Mouse (Mus musculus) heart, embryonic 11.5 days (tissue): ENCODE results near the gene Arl6ip1. TPM values are rescaled to one million over a fixed set of nuclear protein-coding genes. Genes with fewer than 3 reads are reported as not detected.

Experiments
- ATAC-seq: fragments of 200-750 bp; cut with Nextera tagmentation; replicated peaks from 2 replicates; pipeline ENCODE4 v1.8.0; 2017; ENCODE audit warnings: moderate library complexity; ENCODE audit not compliant: insufficient number of reproducible peaks, low FRiP score, low TSS enrichment
- H3K27ac ChIP-seq: fragments of 300-500 bp; sonication (generic); 2 replicates; pipeline ENCODE4 v1.5.1; 2014; ENCODE audit warnings: mild to moderate bottlenecking, low read depth, low read length
- H3K27me3 ChIP-seq: fragments of 300-500 bp; sonication (generic); 2 replicates; pipeline ENCODE4 v1.6.1; 2014; ENCODE audit warnings: mild to moderate bottlenecking, low read length, mixed read lengths; ENCODE audit not compliant: control insufficient read depth, insufficient read depth
- H3K36me3 ChIP-seq: fragments of 300-500 bp; sonication (generic); 2 replicates; pipeline ENCODE4 v1.6.1; 2014; ENCODE audit warnings: mild to moderate bottlenecking, low read length, moderate library complexity, mixed read lengths; ENCODE audit not compliant: control insufficient read depth, insufficient read depth
- H3K4me1 ChIP-seq: fragments of 300-500 bp; sonication (generic); 2 replicates; pipeline ENCODE4 v1.6.1; 2014; ENCODE audit warnings: low read length; ENCODE audit not compliant: control insufficient read depth, insufficient read depth
- H3K4me2 ChIP-seq: fragments of 300-500 bp; sonication (generic); 2 replicates; pipeline ENCODE4 v1.6.1; 2014; ENCODE audit warnings: mild to moderate bottlenecking, moderate library complexity
- H3K4me3 ChIP-seq: fragments of 300-500 bp; sonication (generic); 2 replicates; pipeline ENCODE4 v1.5.1; 2014; ENCODE audit warnings: low read depth, low read length
- H3K9ac ChIP-seq: fragments of 300-500 bp; sonication (generic); 2 replicates; pipeline ENCODE4 v1.6.1; 2014; ENCODE audit warnings: mild to moderate bottlenecking, low read depth, low read length, moderate library complexity
- H3K9me3 ChIP-seq: fragments of 300-500 bp; sonication (generic); replicated peaks from 2 replicates; pipeline ENCODE4 v1.6.1; 2016; ENCODE audit warnings: low read length; ENCODE audit not compliant: control insufficient read depth
- WGBS: fragments of 180-500 bp; shearing (Covaris S2); extraction: QIAGEN DNeasy Blood & Tissue Kit; methylation state at CpG from one replicate; pipeline ENCODE4 v1.1.7; 2014; ENCODE audit not compliant: insufficient replicate concordance; 5-methylcytosine and 5-hydroxymethylcytosine counted together
- polyA plus RNA-seq: library from polyadenylated mRNA; unstranded; fragments of >200 nt; fragmentation: Nextera tagmentation; extraction: Ambion mirVana; gene quantifications from 2 replicates; pipeline ENCODE4 v1.2.1, GENCODE M21; 2014

Gene Arl6ip1
- polyA plus RNA-seq, 1 experiment from 2014 or later, result 259 TPM

GRCm38 (mm10) chr7:118079097-118079496 is 50.4 kb downstream of the Arl6ip1 start:
- no peak overlapping the region for H3K4me2 ChIP-seq
- H3K9ac ChIP-seq, result no peak overlapping the region
- 73% methylated on average over 5 of the region's 5 CpGs for WGBS
- no peaks in the 10 kb centered on the region for H3K27me3 ChIP-seq
- no peaks in the 10 kb centered on the region for H3K4me1 ChIP-seq
- no peak for ATAC-seq
- H3K4me3 ChIP-seq, result no peak overlapping the region
- H3K9me3 ChIP-seq, result no peaks in the 10 kb centered on the region
- no peaks in the 10 kb centered on the region for H3K36me3 ChIP-seq
- no peak overlapping the region for H3K27ac ChIP-seq

Other genes starting within 250 kb of the Arl6ip1 start
- gene Rps15a, start 13.5 kb downstream of the Arl6ip1 start, polyA plus RNA-seq, result 525 and 565 TPM in 2 replicates
- 10.4 and 19.0 TPM in 2 replicates for gene Smg1, start 114.0 kb upstream of the Arl6ip1 start, polyA plus RNA-seq